Mouse (Mus musculus): ENCODE measurements around the gene Rasl11a.

The Rasl11a gene

GRCm38 (mm10) chr5:146893478-146894182, 48.8 kb downstream of the Rasl11a start:
- DNase-seq (ENCODE audit: low spot score), result peak; percentile 57

- DNase-seq (ENCODE audit: low spot score), result peak; percentile 19
These were observed 50.8 kb downstream of the Rasl11a start for GRCm38 (mm10) chr5:146895667-146896066.

GRCm38 (mm10) chr5:146896973-146897372, 52.1 kb downstream of the Rasl11a start:
- DNase-seq (ENCODE audit: low spot score), result no peak

Measured in testis, postnatal 14 days (tissue).